In the genomic region with DNA sequence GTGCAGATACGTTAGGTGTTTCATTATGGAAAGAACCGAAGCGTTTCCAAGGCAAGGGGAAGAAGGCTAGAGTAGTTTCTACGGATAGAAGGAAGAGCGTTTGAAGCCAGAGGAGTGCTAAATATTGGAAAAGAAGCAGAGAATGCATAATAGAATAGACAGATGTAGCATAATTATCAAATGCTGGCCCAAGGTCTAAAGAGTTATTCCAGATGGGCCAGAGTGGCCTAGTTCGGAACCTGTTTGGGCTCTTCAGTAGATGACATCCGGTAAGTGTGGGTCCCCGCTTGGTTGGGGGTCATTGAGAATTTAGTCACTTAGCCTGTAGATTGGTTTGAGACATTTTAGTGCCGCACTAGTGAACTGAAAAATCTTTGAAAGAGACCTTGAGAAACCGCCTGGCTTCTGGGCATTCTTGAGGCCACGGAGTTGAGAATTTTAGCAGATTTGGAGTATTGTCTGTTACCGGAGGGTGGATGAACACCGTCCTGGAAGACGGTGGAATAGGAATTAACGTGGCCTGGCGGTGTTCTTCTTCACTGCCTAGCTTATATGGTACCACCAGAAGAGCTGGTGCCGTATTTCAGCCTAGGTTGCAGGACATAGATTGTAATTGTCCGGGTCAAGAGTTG, we compare ENCODE assay signal across 8 mouse cellular contexts. TPM values are rescaled to one million over a fixed set of nuclear protein-coding genes. Genes with fewer than 3 reads are reported as not detected.
DNase-seq lines count a peak whose midpoint lies in the region; ATAC-seq and TF ChIP-seq lines count a peak whose summit lies in the region.

No protein-coding gene starts in this region.

- peak; percentile 10 to 18 for DNase-seq in layer of hippocampus, postnatal 10 days (ENCODE audit: low spot score in 2 of 2)
- DNase-seq in layer of hippocampus, postnatal 25 days (ENCODE audit: extremely low spot score in 1 of 2, low spot score in 1 of 2) = no peak
- DNase-seq in ES-E14 (ENCODE audit: low read depth, low spot score) = no peak
- DNase-seq in embryo, embryonic 10.5 days (ENCODE audit: low spot score) = peak; percentile 58
- peak; percentile 59 for DNase-seq in induced T-regulatory cell, adult 2 months (ENCODE audit: low read depth)
- no peak for DNase-seq in frontal cortex, postnatal 25 days (ENCODE audit: low spot score in 2 of 2)
- no peak for DNase-seq in ovary, postnatal 36 days (ENCODE audit: low spot score)

- ATAC-seq in midbrain, embryonic 15.5 days (replicated peaks) = no peak

- no peaks in the 10 kb centered on the region for H3K27me3 ChIP-seq in midbrain, embryonic 15.5 days (replicated peaks)

- H3K36me3 ChIP-seq in ES-E14 (ENCODE audit: control insufficient read depth, insufficient read depth, low read length, poor library complexity, severe bottlenecking) = no peaks in the 10 kb centered on the region
- no peaks in the 10 kb centered on the region for H3K36me3 ChIP-seq in midbrain, embryonic 15.5 days (replicated peaks)

- H3K9me3 ChIP-seq in ES-E14 (ENCODE audit: control insufficient read depth, insufficient read depth, low read depth, low read length) = no peaks in the 10 kb centered on the region
- H3K9me3 ChIP-seq in midbrain, embryonic 15.5 days = no peaks in the 10 kb centered on the region

- H3K4me2 ChIP-seq in midbrain, embryonic 15.5 days = peak overlapping the region; percentile 85

- peak overlapping the region; percentile 90 for H3K9ac ChIP-seq in ES-E14 (ENCODE audit: insufficient read depth, low read depth, low read length, poor library complexity, severe bottlenecking)
- H3K9ac ChIP-seq in midbrain, embryonic 15.5 days = peak overlapping the region; percentile 98

- in situ Hi-C loops in ES-E14 (cut with MboI; ENCODE audit: low sequenced_read_pairs in 2 of 2, unreplicated experiment in 2 of 2) = no loop called here

- H3K4me3 ChIP-seq in ES-E14 (ENCODE audit: insufficient read depth in 1 of 2, low read depth in 1 of 2, low read length in 2 of 2, poor library complexity in 1 of 2, severe bottlenecking in 1 of 2) = peak overlapping the region; percentile 91 to 92
- peak overlapping the region; percentile 58 for H3K4me3 ChIP-seq in midbrain, embryonic 15.5 days

- 2% methylated on average over 18 of the region's 18 CpGs for WGBS in midbrain, embryonic 15.5 days

- H3K27ac ChIP-seq in ES-E14 (ENCODE audit: insufficient read depth, low read depth, low read length, poor library complexity, severe bottlenecking) = peak overlapping the region; percentile 54; the same call in 1 of the 2 replicates
- H3K27ac ChIP-seq in midbrain, embryonic 15.5 days = peak overlapping the region; percentile 90

- H3K4me1 ChIP-seq in ES-E14 (ENCODE audit: control insufficient read depth in 2 of 2, insufficient read depth in 2 of 2, low read length in 2 of 2, poor library complexity in 1 of 2) = peaks cover 2 to 4% of the 10 kb centered on the region in 2 experiments; a peak in 3 of 4 replicates
- peaks cover 30% of the 10 kb centered on the region for H3K4me1 ChIP-seq in midbrain, embryonic 15.5 days

TF ChIP-seq in ES-E14, 5 proteins besides CTCF, POLR2A, EP300 and RAD21:
- no peak for TF ChIP-seq CHD2 (IDR thresholded peaks at IDR 0.05; ENCODE audit: low read depth, low read length)
- TF ChIP-seq HCFC1 (IDR thresholded peaks at IDR 0.05; ENCODE audit: borderline replicate concordance, insufficient read depth, low read length) = no peak
- TF ChIP-seq MAFK (IDR thresholded peaks at IDR 0.05; ENCODE audit: insufficient read depth, low read depth, low read length) = no peak
- no peak for TF ChIP-seq ZC3H11A (IDR thresholded peaks at IDR 0.05; ENCODE audit: borderline replicate concordance, low read depth, low read length)
- no peak for TF ChIP-seq ZNF384 (IDR thresholded peaks at IDR 0.05; ENCODE audit: low read depth, low read length)

RNA-seq across cellular contexts. Expression of gene Zfp148, which starts 1.1 kb away (rescaled TPM):
- total RNA-seq in layer of hippocampus, postnatal 10 days (2021) = 10 to 100 TPM; 87.4 to 92.3 TPM
- total RNA-seq in layer of hippocampus, postnatal 25 days (2021) = 100 to 1,000 TPM; 132 to 139 TPM
- 14.6 and 19.5 TPM in 2 replicates for total RNA-seq in ES-E14 (2012; rRNA removed)
- 50.2 and 54.2 TPM in 2 replicates for polyA plus RNA-seq in midbrain, embryonic 15.5 days (2015; fragmentation: Nextera tagmentation; extraction: Ambion mirVana)

Comparison
In these comparisons a context has a peak if more than half of its experiments do, and no peak if none do; other contexts are left out.
1. DNase-seq: peak in layer of hippocampus, postnatal 10 days (2 of 2), embryo, embryonic 10.5 days (single experiment) and induced T-regulatory cell, adult 2 months (single experiment); none in layer of hippocampus, postnatal 25 days (0 of 2), ES-E14 (single experiment), frontal cortex, postnatal 25 days (0 of 2) and ovary, postnatal 36 days (single experiment).